Mouse (Mus musculus): Measurements from ENCODE around the gene Chrdl2. TPM values are rescaled to one million over a fixed set of nuclear protein-coding genes. Genes with fewer than 3 reads are reported as not detected.

The Chrdl2 gene
- polyA plus RNA-seq, 2 experiments = 0.02 TPM; not detected in 1

DNA sequence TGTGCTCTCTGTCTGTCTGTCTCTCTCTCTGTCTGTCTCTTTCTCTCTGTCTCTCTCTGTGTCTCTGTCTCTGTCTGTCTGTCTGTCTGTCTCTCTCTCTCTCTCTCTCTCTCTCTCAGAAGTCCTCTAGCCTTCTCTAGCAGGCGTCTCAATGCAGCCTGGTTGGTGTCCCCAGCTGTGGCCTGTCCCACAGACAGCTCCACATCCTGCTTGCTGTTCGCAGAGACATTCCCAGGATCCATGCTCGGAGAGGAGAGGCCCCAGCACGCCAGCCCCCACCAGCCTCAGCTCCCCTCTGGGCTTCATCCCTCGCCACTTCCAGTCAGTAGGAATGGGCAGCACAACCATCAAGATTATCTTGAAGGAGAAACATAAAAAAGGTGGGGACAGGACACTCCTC is 21.4 kb downstream of the Chrdl2 start:
- H3K27me3 ChIP-seq (ENCODE audit: control insufficient read depth, insufficient read depth, low read length) = no peaks in the 10 kb centered on the region
- no peak for TF ChIP-seq CTCF (IDR thresholded peaks at IDR 0.05; ENCODE audit: low read depth)
- TF ChIP-seq EP300 (IDR thresholded peaks at IDR 0.05; ENCODE audit: low read depth) = no peak
- no peak overlapping the region for H3K27ac ChIP-seq
- no peak overlapping the region for H3K9ac ChIP-seq (replicated peaks)
- no peak overlapping the region for H3K4me3 ChIP-seq (ENCODE audit: insufficient read depth in 1 of 2, low read depth in 2 of 2, low read length in 2 of 2)
- H3K4me2 ChIP-seq (ENCODE audit: low read depth) = no peak overlapping the region
- H3K9me3 ChIP-seq (ENCODE audit: control insufficient read depth, low read length) = no peaks in the 10 kb centered on the region
- DNase-seq (ENCODE audit: low read depth in 3 of 3, low spot score in 3 of 3) (no peak), ATAC-seq (ENCODE audit: insufficient read depth) (no peak)
- 48% methylated on average over 5 of the region's 5 CpGs for WGBS (ENCODE audit: insufficient replicate concordance)
- no peaks in the 10 kb centered on the region for H3K4me1 ChIP-seq (replicated peaks; ENCODE audit: control insufficient read depth in 2 of 2, insufficient read depth in 2 of 2, low read length in 1 of 2)
- no peaks in the 10 kb centered on the region for H3K36me3 ChIP-seq (replicated peaks; ENCODE audit: control insufficient read depth, insufficient read depth, low read depth)

DNA sequence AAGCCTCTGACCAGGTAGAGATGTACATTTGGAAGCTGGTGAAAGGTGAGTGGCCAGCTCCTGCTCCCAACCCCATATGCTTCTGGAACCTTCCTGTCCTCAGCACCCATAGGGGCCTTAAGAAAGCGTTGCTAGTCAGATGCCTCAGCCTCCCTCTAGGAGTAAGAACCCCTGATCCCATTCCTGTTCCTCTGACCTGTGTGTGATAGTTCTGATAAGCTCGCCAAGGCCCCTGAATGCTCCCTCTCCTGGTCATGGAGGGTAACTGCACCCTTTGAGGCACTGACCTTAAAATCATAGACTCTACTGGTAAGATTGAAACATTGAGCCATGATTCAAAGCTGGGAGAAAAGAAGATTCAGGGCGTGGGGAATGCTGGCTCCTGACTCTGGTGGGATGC is 23.3 kb downstream of the Chrdl2 start:
- ATAC-seq (ENCODE audit: insufficient read depth) (no peak), DNase-seq (ENCODE audit: low read depth in 3 of 3, low spot score in 3 of 3) (peak; percentile 9 to 14 (median 11))
- no peak overlapping the region for H3K4me2 ChIP-seq (ENCODE audit: low read depth)
- H3K27ac ChIP-seq = no peak overlapping the region
- no peak overlapping the region for H3K4me3 ChIP-seq (ENCODE audit: insufficient read depth in 1 of 2, low read depth in 2 of 2, low read length in 2 of 2)
- no peaks in the 10 kb centered on the region for H3K27me3 ChIP-seq (ENCODE audit: control insufficient read depth, insufficient read depth, low read length)
- H3K9me3 ChIP-seq (ENCODE audit: control insufficient read depth, low read length) = no peaks in the 10 kb centered on the region
- H3K9ac ChIP-seq (replicated peaks) = no peak overlapping the region
- H3K36me3 ChIP-seq (replicated peaks; ENCODE audit: control insufficient read depth, insufficient read depth, low read depth) = no peaks in the 10 kb centered on the region
- no peaks in the 10 kb centered on the region for H3K4me1 ChIP-seq (replicated peaks; ENCODE audit: control insufficient read depth in 2 of 2, insufficient read depth in 2 of 2, low read length in 1 of 2)
- WGBS (ENCODE audit: insufficient replicate concordance) = 18% methylated on average over 3 of the region's 3 CpGs
- peak; percentile 88 for TF ChIP-seq CTCF (IDR thresholded peaks at IDR 0.05; ENCODE audit: low read depth)
- no peak for TF ChIP-seq EP300 (IDR thresholded peaks at IDR 0.05; ENCODE audit: low read depth)

DNA sequence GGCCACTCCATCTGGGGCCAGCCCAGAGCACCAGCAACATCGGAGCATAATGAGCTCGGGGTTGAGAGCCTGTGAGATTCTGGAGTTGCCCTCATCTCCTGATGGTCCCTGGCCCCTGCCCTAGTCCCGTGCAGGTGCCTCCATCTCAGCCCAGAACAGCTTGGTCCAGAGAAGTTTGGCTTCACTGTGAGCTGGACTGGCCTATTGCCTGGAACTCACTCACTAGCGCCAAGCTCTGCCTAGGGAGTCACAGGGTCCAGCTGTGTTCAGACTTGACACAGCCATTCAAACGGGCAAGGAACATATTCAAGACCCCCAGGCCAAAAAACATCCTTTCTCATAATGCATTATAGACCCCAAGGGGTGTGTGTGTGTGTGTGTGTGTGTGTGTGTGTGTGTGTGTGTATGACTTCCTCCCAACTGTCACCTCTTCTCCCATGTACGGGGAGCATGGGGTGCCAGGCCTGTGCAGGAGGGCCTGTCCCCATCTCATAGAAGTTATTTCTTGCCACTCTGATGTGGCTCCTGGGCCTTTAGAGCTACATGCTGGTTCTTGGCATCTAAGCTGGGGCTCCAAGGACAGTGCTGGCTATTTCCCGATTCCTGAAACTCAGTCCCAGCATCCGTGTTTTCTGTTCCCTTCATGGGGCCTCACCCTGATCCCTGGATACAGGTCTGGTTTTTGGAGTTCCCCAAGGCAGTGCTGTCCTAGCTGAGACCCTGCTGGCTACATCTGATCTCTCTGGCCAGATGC is 25.2 kb downstream of the Chrdl2 start:
- WGBS (ENCODE audit: insufficient replicate concordance) = 58% methylated on average over 8 of the region's 8 CpGs
- Histone ChIP-seq H3K4me2 (ENCODE audit: low read depth) (no peak overlapping the region), H3K4me1 (replicated peaks; ENCODE audit: control insufficient read depth in 2 of 2, insufficient read depth in 2 of 2, low read length in 1 of 2) (no peaks in the 10 kb centered on the region), H3K4me3 (ENCODE audit: insufficient read depth in 1 of 2, low read depth in 2 of 2, low read length in 2 of 2) (no peak overlapping the region), H3K27me3 (ENCODE audit: control insufficient read depth, insufficient read depth, low read length) (no peaks in the 10 kb centered on the region), H3K27ac (no peak overlapping the region), H3K9ac (replicated peaks) (no peak overlapping the region), H3K9me3 (ENCODE audit: control insufficient read depth, low read length) (no peaks in the 10 kb centered on the region), H3K36me3 (replicated peaks; ENCODE audit: control insufficient read depth, insufficient read depth, low read depth) (no peaks in the 10 kb centered on the region)
- ATAC-seq (ENCODE audit: insufficient read depth) = no peak
- TF ChIP-seq CTCF (IDR thresholded peaks at IDR 0.05; ENCODE audit: low read depth) (no peak), EP300 (IDR thresholded peaks at IDR 0.05; ENCODE audit: low read depth) (no peak)
- no peak for DNase-seq (ENCODE audit: low read depth in 3 of 3, low spot score in 3 of 3)

DNA sequence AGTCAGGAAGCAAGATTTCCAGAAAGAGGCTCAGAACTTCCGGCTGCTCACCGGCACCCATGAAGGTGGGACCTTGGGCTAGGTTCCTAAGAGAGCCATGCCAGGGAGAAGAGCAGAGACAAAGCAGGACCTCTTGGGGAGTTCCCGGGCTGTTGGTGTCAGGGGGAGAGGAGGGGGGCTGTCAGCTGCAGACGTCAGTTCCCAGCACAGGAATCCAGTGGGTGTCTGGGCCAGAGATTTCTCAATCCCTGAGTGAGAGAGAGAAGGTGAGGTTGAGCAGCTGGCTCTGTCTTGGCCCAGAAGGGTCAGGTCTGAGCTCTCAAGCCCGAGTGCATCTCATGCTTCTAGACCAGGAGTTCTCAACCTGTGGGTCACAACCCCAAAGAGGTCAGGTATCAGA is 27.7 kb downstream of the Chrdl2 start:
- Histone ChIP-seq H3K36me3 (replicated peaks; ENCODE audit: control insufficient read depth, insufficient read depth, low read depth) (no peaks in the 10 kb centered on the region), H3K9ac (replicated peaks) (no peak overlapping the region), H3K4me3 (ENCODE audit: insufficient read depth in 1 of 2, low read depth in 2 of 2, low read length in 2 of 2) (no peak overlapping the region), H3K4me2 (ENCODE audit: low read depth) (no peak overlapping the region), H3K9me3 (ENCODE audit: control insufficient read depth, low read length) (no peaks in the 10 kb centered on the region), H3K4me1 (replicated peaks; ENCODE audit: control insufficient read depth in 2 of 2, insufficient read depth in 2 of 2, low read length in 1 of 2) (no peaks in the 10 kb centered on the region), H3K27me3 (ENCODE audit: control insufficient read depth, insufficient read depth, low read length) (no peaks in the 10 kb centered on the region), H3K27ac (no peak overlapping the region)
- 39% methylated on average over 5 of the region's 5 CpGs for WGBS (ENCODE audit: insufficient replicate concordance)
- DNase-seq (ENCODE audit: low read depth in 3 of 3, low spot score in 3 of 3) (no peak), ATAC-seq (ENCODE audit: insufficient read depth) (no peak)
- TF ChIP-seq EP300 (IDR thresholded peaks at IDR 0.05; ENCODE audit: low read depth) = no peak
- no peak for TF ChIP-seq CTCF (IDR thresholded peaks at IDR 0.05; ENCODE audit: low read depth)

DNA sequence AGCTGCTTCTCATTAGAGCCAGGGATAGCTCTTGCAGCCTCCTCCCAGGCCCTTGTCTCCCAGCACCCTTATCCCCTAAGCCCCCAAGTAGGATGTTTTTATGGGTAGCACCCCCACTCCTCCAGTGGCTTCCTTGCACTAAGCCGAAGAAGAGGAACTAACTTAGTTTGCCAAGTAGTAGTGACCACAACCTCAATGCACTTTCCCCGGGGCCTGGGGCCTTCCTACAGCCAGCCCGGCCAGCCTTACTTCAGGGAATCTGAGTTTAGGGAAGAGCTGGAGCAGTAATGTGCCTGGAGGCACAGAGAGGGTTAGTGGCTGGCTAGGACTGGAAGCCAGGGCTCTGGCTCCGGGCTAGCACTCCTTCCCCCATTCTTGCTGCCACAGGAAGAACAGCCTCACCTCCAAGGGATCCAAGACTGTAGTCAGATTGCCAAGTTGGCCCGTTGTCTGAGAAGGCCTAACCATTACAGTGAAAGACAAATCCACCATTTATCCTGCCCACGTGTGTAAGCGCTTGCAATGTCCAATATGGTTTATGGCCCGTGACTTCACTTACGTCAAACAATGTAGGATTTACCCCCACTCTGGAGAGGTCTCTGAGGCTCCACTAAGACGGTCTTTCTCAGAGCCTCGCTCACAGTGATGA is 29.0 kb downstream of the Chrdl2 start:
- ATAC-seq (ENCODE audit: insufficient read depth) (no peak), DNase-seq (ENCODE audit: low read depth in 3 of 3, low spot score in 3 of 3) (no peak)
- H3K4me2 ChIP-seq (ENCODE audit: low read depth) = no peak overlapping the region
- 58% methylated on average over 11 of the region's 11 CpGs for WGBS (ENCODE audit: insufficient replicate concordance)
- TF ChIP-seq EP300 (IDR thresholded peaks at IDR 0.05; ENCODE audit: low read depth) (no peak), CTCF (IDR thresholded peaks at IDR 0.05; ENCODE audit: low read depth) (no peak)
- H3K9ac ChIP-seq (replicated peaks) = no peak overlapping the region
- no peaks in the 10 kb centered on the region for H3K9me3 ChIP-seq (ENCODE audit: control insufficient read depth, low read length)
- H3K4me3 ChIP-seq (ENCODE audit: insufficient read depth in 1 of 2, low read depth in 2 of 2, low read length in 2 of 2) = no peak overlapping the region
- no peak overlapping the region for H3K27ac ChIP-seq
- no peaks in the 10 kb centered on the region for H3K36me3 ChIP-seq (replicated peaks; ENCODE audit: control insufficient read depth, insufficient read depth, low read depth)
- H3K4me1 ChIP-seq (replicated peaks; ENCODE audit: control insufficient read depth in 2 of 2, insufficient read depth in 2 of 2, low read length in 1 of 2) = no peaks in the 10 kb centered on the region
- H3K27me3 ChIP-seq (ENCODE audit: control insufficient read depth, insufficient read depth, low read length) = no peaks in the 10 kb centered on the region

All from liver, embryonic 14.5 days (tissue).